Mouse (Mus musculus) midbrain, postnatal 0 days (tissue): ENCODE results near the gene Naip2. TPM values are rescaled to one million over a fixed set of nuclear protein-coding genes. Genes with fewer than 3 reads are reported as not detected.

Experiments used
- ATAC-seq: fragments of 200-750 bp; cut with Nextera tagmentation; 2 replicates; pipeline ENCODE4 v1.8.0; 2017; ENCODE audit warnings: moderate number of reproducible peaks, mild to moderate bottlenecking, moderate TSS enrichment, moderate library complexity; ENCODE audit not compliant: low FRiP score
- DNase-seq: peaks from one replicate; pipeline ENCODE4 v3.0.0-alpha.2; 2015; ENCODE audit warnings: low spot score
- H3K27ac ChIP-seq: fragments of 300-500 bp; sonication (generic); 2 replicates; pipeline ENCODE4 v1.5.1; 2014; ENCODE audit warnings: low read depth, mild to moderate bottlenecking, low read length, mixed read lengths
- H3K27me3 ChIP-seq: fragments of 300-500 bp; sonication (generic); 2 replicates; pipeline ENCODE4 v1.6.1; 2014; ENCODE audit warnings: low read length, control low read depth, mixed read lengths; ENCODE audit not compliant: insufficient read depth
- H3K36me3 ChIP-seq: fragments of 300-500 bp; sonication (generic); 2 replicates; pipeline ENCODE4 v1.6.1; 2014; ENCODE audit warnings: low read length, control low read depth, mixed read lengths; ENCODE audit not compliant: insufficient read depth
- H3K4me1 ChIP-seq: fragments of 300-500 bp; sonication (generic); 2 replicates; pipeline ENCODE4 v1.6.1; 2014; ENCODE audit warnings: mild to moderate bottlenecking, control low read depth, antibody characterized with exemption, low read length, mixed read lengths; ENCODE audit not compliant: insufficient read depth
- H3K4me2 ChIP-seq: fragments of 300-500 bp; sonication (generic); 2 replicates; pipeline ENCODE4 v1.6.1; 2014; ENCODE audit warnings: low read depth, mild to moderate bottlenecking, low read length, mixed read lengths; ENCODE audit not compliant: poor library complexity, severe bottlenecking
- H3K4me3 ChIP-seq: fragments of 300-500 bp; sonication (generic); 2 replicates; pipeline ENCODE4 v1.5.1; 2014; ENCODE audit warnings: low read depth, mild to moderate bottlenecking, low read length, moderate library complexity
- H3K9ac ChIP-seq: fragments of 300-500 bp; sonication (generic); replicated peaks from 2 replicates; pipeline ENCODE4 v1.6.1; 2014; ENCODE audit warnings: mild to moderate bottlenecking, low read length, moderate library complexity, mixed read lengths; ENCODE audit not compliant: poor library complexity, severe bottlenecking
- H3K9me3 ChIP-seq: fragments of 300-500 bp; sonication (generic); 2 replicates; pipeline ENCODE4 v1.6.1; 2016; ENCODE audit warnings: low read length, control low read depth
- CTCF ChIP-seq: IDR thresholded peaks from 2 replicates; pipeline ENCODE4 v1.5.1; 2016; ENCODE audit warnings: antibody characterized with exemption, mild to moderate bottlenecking
- WGBS: fragments of 180-500 bp; shearing (Covaris S2); extraction: QIAGEN DNeasy Blood & Tissue Kit; methylation state at CpG from one replicate; pipeline ENCODE4 v1.1.7; 2014; 5-methylcytosine and 5-hydroxymethylcytosine counted together
- polyA plus RNA-seq: library from polyadenylated mRNA; unstranded; fragments of >200 nt; fragmentation: Nextera tagmentation; extraction: Ambion mirVana; gene quantifications from 2 replicates; pipeline ENCODE4 v1.2.1, GENCODE M21; 2015
- total RNA-seq: library from RNA; depleted of rRNA; stranded (reverse); fragments of >200 nt; gene quantifications from 2 replicates; pipeline ENCODE4 v1.2.3, GENCODE M21; 2014

The Naip2 gene
- total and polyA plus RNA-seq, 2 experiments from 2014 or later, result 0.06 to 0.38 TPM

DNA sequence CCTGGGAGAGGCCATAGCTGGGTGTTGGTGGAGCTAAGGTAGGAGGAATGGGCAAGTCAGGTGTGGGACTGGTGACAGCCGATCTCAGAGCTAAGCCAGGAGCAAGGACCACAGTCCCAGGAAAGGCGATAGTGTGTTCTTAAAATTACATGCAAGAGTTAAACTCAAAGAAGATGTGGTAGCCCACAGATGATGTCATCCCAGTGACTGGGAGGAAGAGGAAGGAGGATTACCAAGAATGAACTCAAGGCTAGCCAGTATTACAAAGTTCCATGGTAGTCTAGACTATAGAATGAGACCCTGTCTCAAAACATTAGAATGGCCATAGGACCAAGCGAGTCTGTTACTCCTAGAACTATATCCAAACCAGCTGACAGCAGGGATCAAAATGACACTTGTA is 45.3 kb downstream of the Naip2 start:
- Histone ChIP-seq H3K27ac (no peak overlapping the region), H3K4me1 (no peaks in the 10 kb centered on the region), H3K9ac (no peak overlapping the region), H3K27me3 (no peaks in the 10 kb centered on the region), H3K4me2 (no peak overlapping the region), H3K4me3 (no peak overlapping the region), H3K36me3 (no peaks in the 10 kb centered on the region), H3K9me3 (no peaks in the 10 kb centered on the region)
- DNase-seq, result no peak
- WGBS, result 94% methylated on average over 3 of the region's 3 CpGs
- TF ChIP-seq CTCF, result no peak
- no peak for ATAC-seq

DNA sequence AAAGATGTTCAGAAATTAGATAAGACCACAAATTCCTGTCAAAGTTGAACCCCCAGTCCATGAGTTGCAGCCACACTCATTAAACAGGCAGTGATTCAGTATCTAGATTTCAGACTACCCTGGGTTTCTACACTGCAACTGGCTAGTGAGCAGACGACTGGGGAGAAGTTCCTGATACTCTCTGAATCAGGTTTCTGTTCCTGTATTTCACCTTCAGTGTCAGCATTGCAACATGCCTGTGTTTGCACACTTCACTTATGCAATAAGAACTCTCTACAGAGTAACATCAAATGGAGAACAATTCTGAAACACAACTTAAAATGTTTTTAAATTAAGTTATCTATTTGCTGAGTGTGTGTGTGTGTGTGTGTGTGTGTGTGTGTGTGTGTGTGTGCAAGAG is 49.2 kb downstream of the Naip2 start:
- no peak for TF ChIP-seq CTCF
- no peaks in the 10 kb centered on the region for H3K4me1 ChIP-seq
- DNase-seq (no peak), ATAC-seq (no peak)
- H3K4me2 ChIP-seq, result no peak overlapping the region
- 62% methylated on average over 1 of the region's 1 CpGs for WGBS
- no peaks in the 10 kb centered on the region for H3K36me3 ChIP-seq
- no peak overlapping the region for H3K9ac ChIP-seq
- H3K9me3 ChIP-seq, result no peaks in the 10 kb centered on the region
- H3K27ac ChIP-seq, result no peak overlapping the region
- no peak overlapping the region for H3K4me3 ChIP-seq
- no peaks in the 10 kb centered on the region for H3K27me3 ChIP-seq

DNA sequence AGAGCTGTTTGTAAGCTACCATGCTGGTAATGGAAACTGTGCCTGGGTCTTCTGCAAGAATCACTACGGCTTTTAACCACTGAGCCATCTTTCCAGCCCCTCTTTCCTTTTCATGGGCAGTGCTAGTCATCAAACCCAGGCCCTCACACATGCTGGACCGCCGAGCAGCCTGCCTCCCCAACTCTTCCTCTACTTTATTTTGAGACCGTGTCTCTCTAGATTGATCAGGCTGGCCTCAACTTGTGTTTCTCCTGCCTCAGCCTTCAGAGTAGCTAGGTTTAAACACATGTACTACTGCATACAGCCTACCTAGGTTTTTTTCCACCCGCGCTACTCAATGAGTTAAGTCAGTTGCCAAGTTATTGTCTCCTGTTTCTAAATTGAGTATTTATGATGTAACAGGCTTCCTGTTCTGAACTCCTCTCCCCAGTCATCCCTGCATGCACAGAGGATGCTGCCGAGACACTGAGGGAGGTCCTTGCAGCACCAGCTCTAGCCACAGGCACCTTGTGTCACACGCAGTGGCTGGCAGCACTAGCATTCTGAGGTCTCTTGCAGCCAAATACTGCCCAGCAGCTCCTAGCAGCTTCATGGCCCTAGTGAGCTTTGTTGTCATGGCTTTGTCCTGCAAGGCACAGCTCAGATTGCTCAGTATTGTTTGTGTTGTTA is 60.1 kb downstream of the Naip2 start:
- 84% methylated on average over 8 of the region's 8 CpGs for WGBS
- H3K4me1 ChIP-seq, result no peaks in the 10 kb centered on the region
- H3K27me3 ChIP-seq, result no peaks in the 10 kb centered on the region
- H3K9ac ChIP-seq, result no peak overlapping the region
- H3K4me2 ChIP-seq, result no peak overlapping the region
- no peak overlapping the region for H3K4me3 ChIP-seq
- DNase-seq, result no peak
- H3K27ac ChIP-seq, result no peak overlapping the region
- no peaks in the 10 kb centered on the region for H3K9me3 ChIP-seq
- no peak for TF ChIP-seq CTCF
- H3K36me3 ChIP-seq, result peaks cover 18% of the 10 kb centered on the region
- ATAC-seq, result no peak

DNA sequence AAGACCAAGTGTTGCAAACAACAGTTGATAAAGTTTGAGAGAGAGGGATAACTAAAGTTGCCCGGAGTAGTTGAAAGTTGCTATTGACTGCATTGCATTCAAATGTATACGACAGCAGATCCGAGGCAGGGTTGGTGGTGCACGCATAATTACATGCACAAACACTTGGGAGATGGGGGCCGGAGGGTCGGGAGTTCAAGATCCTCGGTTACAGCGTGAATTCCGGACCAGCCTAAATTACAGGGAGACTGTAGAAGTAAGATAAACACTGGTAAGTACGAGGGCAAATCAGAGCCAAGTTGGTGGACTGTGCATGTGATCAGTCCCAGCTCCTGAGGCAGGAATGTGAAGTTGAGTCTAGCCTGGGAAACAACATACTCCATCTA is 76.6 kb downstream of the Naip2 start:
- no peak for TF ChIP-seq CTCF

DNA sequence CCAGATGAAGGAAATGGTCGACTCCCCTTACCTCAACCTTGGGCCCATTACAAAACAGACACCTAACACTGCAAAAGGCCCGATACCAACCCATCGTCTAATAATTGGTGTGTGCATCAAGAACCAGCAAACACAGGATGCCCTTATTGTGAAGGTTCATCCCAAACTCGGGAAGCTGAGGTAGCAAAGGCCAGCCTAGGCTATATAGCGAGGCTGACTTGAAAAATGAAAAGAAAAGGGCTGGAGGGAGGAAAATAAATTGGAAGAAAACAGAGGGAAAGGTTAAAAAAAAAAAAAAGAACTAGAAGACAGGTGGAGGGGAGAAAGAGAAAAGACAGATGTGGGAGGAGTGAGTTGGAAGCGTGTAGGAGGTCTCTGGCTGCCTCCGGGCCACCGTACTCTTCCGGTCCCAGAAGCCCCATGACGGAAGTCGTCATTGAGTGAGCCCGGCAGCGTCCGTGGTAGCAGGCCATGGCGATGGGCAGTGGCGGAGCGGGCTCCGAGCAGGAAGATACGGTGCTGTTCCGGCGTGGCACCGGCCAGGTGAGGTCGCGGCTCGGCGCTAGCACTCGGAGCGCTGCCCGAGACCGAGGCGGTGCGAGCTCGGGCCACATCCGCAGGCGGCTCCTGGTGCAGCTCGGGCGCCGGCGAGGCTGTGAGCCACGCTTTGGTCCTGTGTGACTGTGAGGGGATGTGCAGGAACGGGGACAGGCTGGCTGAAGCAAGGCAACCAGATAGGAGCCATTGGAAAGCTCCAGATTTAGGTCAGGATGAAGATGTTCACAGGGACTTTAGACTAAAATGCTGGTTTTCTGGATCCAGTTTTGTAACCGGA is 77.3 kb downstream of the Naip2 start, which contains the start of gene Smn1:
TSS of gene Smn1 (plus strand) at position 430 of the 835 bp plus-strand sequence.
- peak; percentile 97 for DNase-seq
- ATAC-seq, result peak; percentile 98
- H3K4me2 ChIP-seq, result peak within 1 kb of the TSS; percentile 91
- WGBS, result 4% methylated on average over 42 of the region's 42 CpGs
- no peak; the same call in 1 of the 2 replicates for TF ChIP-seq CTCF
- no peaks in the 10 kb centered on the region for H3K27me3 ChIP-seq
- peak within 1 kb of the TSS; percentile 73 for H3K27ac ChIP-seq
- H3K9me3 ChIP-seq, result no peaks in the 10 kb centered on the region
- peaks cover 17% of the 10 kb centered on the region for H3K36me3 ChIP-seq
- H3K4me3 ChIP-seq, result peak within 1 kb of the TSS; percentile 97
- H3K4me1 ChIP-seq, result peaks cover 7% of the 10 kb centered on the region; the same call in 1 of the 2 replicates
- peak within 1 kb of the TSS; percentile 84 for H3K9ac ChIP-seq

More for the DNA sequence above, 76.6 kb downstream of the Naip2 start:
- Histone ChIP-seq H3K9me3 (no peaks in the 10 kb centered on the region), H3K27me3 (no peaks in the 10 kb centered on the region), H3K9ac (peak overlapping the region; percentile 84), H3K4me1 (peaks cover 7% of the 10 kb centered on the region; the same call in 1 of the 2 replicates), H3K36me3 (peaks cover 17% of the 10 kb centered on the region), H3K4me2 (peak overlapping the region; percentile 91), H3K4me3 (peak overlapping the region; percentile 97), H3K27ac (no peak overlapping the region)
- no peak for DNase-seq
- peak; percentile 10; the same call in 1 of the 2 replicates for ATAC-seq
- 3% methylated on average over 10 of the region's 10 CpGs for WGBS

DNA sequence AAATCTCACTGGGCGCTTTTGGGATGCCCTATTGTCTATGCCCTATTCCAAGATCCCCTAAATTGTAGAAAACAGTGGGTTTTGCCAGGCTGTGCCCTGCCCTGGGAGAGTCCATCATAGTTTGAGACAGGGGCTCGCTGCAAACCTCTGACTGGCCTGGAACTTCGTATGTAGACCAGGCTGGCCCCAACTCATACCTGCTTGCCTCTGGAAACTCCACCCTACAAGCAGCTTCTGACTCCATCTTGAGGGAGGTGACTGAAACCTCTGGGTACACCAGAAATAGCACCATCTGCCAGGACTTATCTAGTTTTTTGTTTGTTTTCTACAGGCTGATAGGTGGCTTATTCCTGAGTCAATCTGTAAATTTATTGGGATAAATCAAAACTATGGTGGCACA is 77.9 kb downstream of the Naip2 start:
- Histone ChIP-seq H3K4me1 (peaks cover 7% of the 10 kb centered on the region; the same call in 1 of the 2 replicates), H3K4me3 (peak overlapping the region; percentile 97), H3K27me3 (no peaks in the 10 kb centered on the region), H3K9me3 (no peaks in the 10 kb centered on the region), H3K9ac (no peak overlapping the region), H3K27ac (no peak overlapping the region), H3K36me3 (peaks cover 16% of the 10 kb centered on the region), H3K4me2 (peak overlapping the region; percentile 91)
- WGBS, result 91% methylated on average over 3 of the region's 3 CpGs
- ATAC-seq (peak; percentile 24; the same call in 1 of the 2 replicates), DNase-seq (no peak)
- no peak for TF ChIP-seq CTCF
